Comparison of ENCODE assay signal across 8 mouse cellular contexts in the genomic region with DNA sequence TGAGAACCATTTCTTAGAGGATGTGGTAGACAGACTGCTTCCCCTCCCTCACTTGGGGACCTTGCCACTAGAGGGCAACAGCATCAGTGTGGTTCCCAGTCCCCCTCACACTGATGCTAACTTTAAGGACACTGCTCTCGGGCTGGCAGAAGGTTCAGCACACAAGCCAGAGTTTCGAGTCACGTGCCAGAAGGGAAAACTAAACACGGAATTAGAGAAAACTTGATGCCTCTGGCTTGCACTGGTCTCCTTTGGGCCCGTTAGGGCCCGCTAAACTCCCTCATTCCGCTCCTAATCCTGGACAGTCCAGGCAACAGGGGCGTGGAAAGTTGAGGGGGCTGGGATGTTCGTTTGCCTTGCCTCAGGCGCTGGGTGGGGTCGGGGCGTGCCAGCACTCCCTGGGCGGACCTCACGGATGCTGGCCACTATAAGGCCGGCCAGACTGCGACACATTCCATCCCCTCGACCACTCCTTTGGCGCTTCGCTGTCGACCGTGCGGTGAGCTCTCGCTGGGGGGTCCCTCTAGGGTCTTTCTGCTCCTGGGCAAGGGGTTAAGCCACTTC. TPM values are rescaled to one million over a fixed set of nuclear protein-coding genes. Genes with fewer than 3 reads are reported as not detected.
DNase-seq lines count a peak whose midpoint lies in the region; ATAC-seq and TF ChIP-seq lines count a peak whose summit lies in the region.

Gene S100a6, plus strand, starts transcription at position 155 of the 564 bp plus-strand sequence.

- H3K9ac ChIP-seq in heart, embryonic 14.5 days (ENCODE audit: low read length): peak within 1 kb of the TSS; percentile 57; the same call in 1 of the 2 replicates
- H3K9ac ChIP-seq in kidney, postnatal 0 days (ENCODE audit: low read depth, low read length): peak within 1 kb of the TSS; percentile 60
- no peak within 1 kb of the TSS for H3K9ac ChIP-seq in liver, embryonic 14.5 days (replicated peaks)

- TF ChIP-seq EP300 in liver, embryonic 14.5 days (IDR thresholded peaks at IDR 0.05; ENCODE audit: low read depth): no peak

- peak; percentile 51; the same call in 1 of the 2 replicates for ATAC-seq in heart, embryonic 14.5 days (ENCODE audit: insufficient number of reproducible peaks, insufficient read depth, low FRiP score, low read depth)
- peak; percentile 81 for ATAC-seq in kidney, postnatal 0 days (replicated peaks; ENCODE audit: low FRiP score, low read depth)
- ATAC-seq in liver, embryonic 14.5 days (ENCODE audit: insufficient read depth): 0 out of 2 replicates have a peak, but pooled peaks have one; percentile 35

- peak; percentile 98 for TF ChIP-seq POLR2A in embryonic fibroblast, embryonic 13.5 days (IDR thresholded peaks at IDR 0.05; ENCODE audit: low read depth, low read length)

- H3K9me3 ChIP-seq in heart, embryonic 14.5 days (ENCODE audit: control insufficient read depth, low read length): no peaks in the 10 kb centered on the region
- H3K9me3 ChIP-seq in kidney, postnatal 0 days (replicated peaks; ENCODE audit: low read length): no peaks in the 10 kb centered on the region
- no peaks in the 10 kb centered on the region for H3K9me3 ChIP-seq in liver, embryonic 14.5 days (ENCODE audit: control insufficient read depth, low read length)

- TF ChIP-seq CTCF in embryonic fibroblast, embryonic 13.5 days (IDR thresholded peaks at IDR 0.05; ENCODE audit: borderline replicate concordance, insufficient read depth, low read length): peak; percentile 94; the same call in 1 of the 2 replicates
- TF ChIP-seq CTCF in kidney, postnatal 0 days (IDR thresholded peaks at IDR 0.05; ENCODE audit: low read depth): peak; percentile 75
- peak; percentile 71 for TF ChIP-seq CTCF in liver, embryonic 14.5 days (IDR thresholded peaks at IDR 0.05; ENCODE audit: low read depth)

- peaks cover 4% of the 10 kb centered on the region for H3K27me3 ChIP-seq in heart, embryonic 14.5 days (ENCODE audit: control insufficient read depth, insufficient read depth, low read length)
- no peaks in the 10 kb centered on the region for H3K27me3 ChIP-seq in kidney, postnatal 0 days (ENCODE audit: insufficient read depth, low read length)
- H3K27me3 ChIP-seq in liver, embryonic 14.5 days (ENCODE audit: control insufficient read depth, insufficient read depth, low read length): no peaks in the 10 kb centered on the region

- peak within 1 kb of the TSS; percentile 82 for H3K4me2 ChIP-seq in heart, embryonic 14.5 days (ENCODE audit: low read length)
- peak within 1 kb of the TSS; percentile 72 for H3K4me2 ChIP-seq in kidney, postnatal 0 days (ENCODE audit: low read length)
- H3K4me2 ChIP-seq in liver, embryonic 14.5 days (ENCODE audit: low read depth): peak within 1 kb of the TSS; percentile 32

- peak within 1 kb of the TSS; percentile 88 for H3K27ac ChIP-seq in embryonic fibroblast, embryonic 13.5 days (ENCODE audit: insufficient read depth, low read length)
- no peak within 1 kb of the TSS for H3K27ac ChIP-seq in heart, embryonic 14.5 days (replicated peaks in 1 of 2; ENCODE audit: control insufficient read depth in 1 of 2, insufficient read depth in 1 of 2, low read depth in 2 of 2, low read length in 2 of 2)
- peak within 1 kb of the TSS; percentile 48; the same call in 1 of the 2 replicates for H3K27ac ChIP-seq in kidney, postnatal 0 days
- H3K27ac ChIP-seq in liver, embryonic 14.5 days: no peak within 1 kb of the TSS

- H3K36me3 ChIP-seq in heart, embryonic 14.5 days (ENCODE audit: control insufficient read depth, insufficient read depth, low read length): no peaks in the 10 kb centered on the region
- H3K36me3 ChIP-seq in kidney, postnatal 0 days (ENCODE audit: insufficient read depth, low read length): no peaks in the 10 kb centered on the region
- H3K36me3 ChIP-seq in liver, embryonic 14.5 days (replicated peaks; ENCODE audit: control insufficient read depth, insufficient read depth, low read depth): no peaks in the 10 kb centered on the region

- H3K4me1 ChIP-seq in embryonic fibroblast, embryonic 13.5 days (ENCODE audit: control insufficient read depth, insufficient read depth, low read length): 0 out of 2 replicates have a peak, but pooled peaks cover 9% of the 10 kb centered on the region
- peaks cover 5 to 12% of the 10 kb centered on the region in 2 experiments; a peak in 3 of 4 replicates for H3K4me1 ChIP-seq in heart, embryonic 14.5 days (ENCODE audit: control insufficient read depth in 2 of 2, insufficient read depth in 2 of 2, low read length in 2 of 2)
- H3K4me1 ChIP-seq in kidney, postnatal 0 days (replicated peaks; ENCODE audit: insufficient read depth, low read length): peaks cover 8% of the 10 kb centered on the region
- H3K4me1 ChIP-seq in liver, embryonic 14.5 days (replicated peaks; ENCODE audit: control insufficient read depth in 2 of 2, insufficient read depth in 2 of 2, low read length in 1 of 2): no peaks in the 10 kb centered on the region

- WGBS in heart, embryonic 14.5 days: under 1% methylated on average over 23 of the region's 23 CpGs
- WGBS in kidney, postnatal 0 days: under 1% methylated on average over 23 of the region's 23 CpGs
- WGBS in liver, embryonic 14.5 days (ENCODE audit: insufficient replicate concordance): 2% methylated on average over 23 of the region's 23 CpGs

- peak within 1 kb of the TSS; percentile 92 for H3K4me3 ChIP-seq in embryonic fibroblast, embryonic 13.5 days (ENCODE audit: insufficient read depth, low read length)
- H3K4me3 ChIP-seq in heart, embryonic 14.5 days (ENCODE audit: control insufficient read depth in 1 of 2, insufficient read depth in 1 of 2, low read depth in 1 of 2, low read length in 2 of 2): peak within 1 kb of the TSS; percentile 36 to 41
- H3K4me3 ChIP-seq in kidney, postnatal 0 days (replicated peaks; ENCODE audit: low read depth, low read length): peak within 1 kb of the TSS; percentile 40
- H3K4me3 ChIP-seq in liver, embryonic 14.5 days (ENCODE audit: insufficient read depth in 1 of 2, low read depth in 2 of 2, low read length in 2 of 2): no peak within 1 kb of the TSS

- DNase-seq in A20 (ENCODE audit: low read depth, low spot score) (peak; percentile 54), ZHBTc4 (ENCODE audit: low read depth, low spot score) (peak; percentile 86)
- peak; percentile 86 for DNase-seq in kidney, postnatal 0 days (ENCODE audit: low spot score)
- DNase-seq in liver, embryonic 14.5 days (ENCODE audit: low read depth in 3 of 3, low spot score in 3 of 3): peak; percentile 12 to 23 (median 22)
- DNase-seq in neural tube, embryonic 10.5 days (ENCODE audit: extremely low spot score, low spot score): peak; percentile 71
- DNase-seq in thymus, postnatal 0 days (ENCODE audit: low spot score): peak; percentile 86

RNA-seq across cellular contexts. Expression of gene S100a6, which starts in this region (rescaled TPM):
- polyA plus RNA-seq in embryonic fibroblast, embryonic 13.5 days (2011; ENCODE audit: insufficient read length, low read depth, missing spikeins): 3,458 and 7,173 TPM in 2 replicates
- 43.9 and 49.8 TPM in 2 replicates for polyA plus RNA-seq in heart, embryonic 14.5 days (2014; fragmentation: Nextera tagmentation; extraction: Ambion mirVana)
- polyA plus RNA-seq in kidney, postnatal 0 days (2015; fragmentation: Nextera tagmentation; extraction: Ambion mirVana): 395 and 525 TPM in 2 replicates
- polyA plus RNA-seq in liver, embryonic 14.5 days (2012; rRNA removed): 3.4 and 5.4 TPM in 2 replicates
- 7.2 and 13.6 TPM in 2 replicates for polyA plus RNA-seq in liver, embryonic 14.5 days (2014; fragmentation: Nextera tagmentation; extraction: Ambion mirVana)
- polyA plus RNA-seq in thymus, postnatal 0 days (2015; fragmentation: Nextera tagmentation; extraction: Ambion mirVana): 164 and 165 TPM in 2 replicates

Comparison
In these comparisons a context has a peak if more than half of its experiments do, and no peak if none do; other contexts are left out.
1. DNase-seq: peak in every context shown above with its lines; median percentile 86 in ZHBTc4; 86 in kidney, postnatal 0 days; 86 in thymus, postnatal 0 days; 71 in neural tube, embryonic 10.5 days; 54 in A20; 22 in liver, embryonic 14.5 days.
2. H3K27ac ChIP-seq: peak in embryonic fibroblast, embryonic 13.5 days (single experiment) and kidney, postnatal 0 days (single experiment); none in heart, embryonic 14.5 days (0 of 2) and liver, embryonic 14.5 days (single experiment).
3. H3K4me3 ChIP-seq: peak in embryonic fibroblast, embryonic 13.5 days (single experiment), heart, embryonic 14.5 days (2 of 2) and kidney, postnatal 0 days (single experiment); none in liver, embryonic 14.5 days (0 of 2).
4. H3K4me2 ChIP-seq: peak in every context shown above with its lines; median percentile 82 in heart, embryonic 14.5 days; 72 in kidney, postnatal 0 days; 32 in liver, embryonic 14.5 days.
5. Peak in every context shown above with its lines, with median percentiles within 50 percentile points of each other: CTCF ChIP-seq and ATAC-seq.